Mouse (Mus musculus): ENCODE results near the gene Vwa5b1.

GRCm38 (mm10) chr4:138553516-138553933, 82.2 kb downstream of the Vwa5b1 start:
- TF ChIP-seq POLR2A (IDR thresholded peaks at IDR 0.05; ENCODE audit: low read depth, low read length) (no peak), CTCF (conservative IDR thresholded peaks at IDR 0.05; ENCODE audit: insufficient read depth, insufficient read length, low read depth, low read length) (no peak)
